Mouse (Mus musculus): ENCODE results near the gene Tmem92. TPM values are rescaled to one million over a fixed set of nuclear protein-coding genes. Genes with fewer than 3 reads are reported as not detected.

Tmem92 gene
- polyA plus RNA-seq, 2 experiments, result not detected

DNA sequence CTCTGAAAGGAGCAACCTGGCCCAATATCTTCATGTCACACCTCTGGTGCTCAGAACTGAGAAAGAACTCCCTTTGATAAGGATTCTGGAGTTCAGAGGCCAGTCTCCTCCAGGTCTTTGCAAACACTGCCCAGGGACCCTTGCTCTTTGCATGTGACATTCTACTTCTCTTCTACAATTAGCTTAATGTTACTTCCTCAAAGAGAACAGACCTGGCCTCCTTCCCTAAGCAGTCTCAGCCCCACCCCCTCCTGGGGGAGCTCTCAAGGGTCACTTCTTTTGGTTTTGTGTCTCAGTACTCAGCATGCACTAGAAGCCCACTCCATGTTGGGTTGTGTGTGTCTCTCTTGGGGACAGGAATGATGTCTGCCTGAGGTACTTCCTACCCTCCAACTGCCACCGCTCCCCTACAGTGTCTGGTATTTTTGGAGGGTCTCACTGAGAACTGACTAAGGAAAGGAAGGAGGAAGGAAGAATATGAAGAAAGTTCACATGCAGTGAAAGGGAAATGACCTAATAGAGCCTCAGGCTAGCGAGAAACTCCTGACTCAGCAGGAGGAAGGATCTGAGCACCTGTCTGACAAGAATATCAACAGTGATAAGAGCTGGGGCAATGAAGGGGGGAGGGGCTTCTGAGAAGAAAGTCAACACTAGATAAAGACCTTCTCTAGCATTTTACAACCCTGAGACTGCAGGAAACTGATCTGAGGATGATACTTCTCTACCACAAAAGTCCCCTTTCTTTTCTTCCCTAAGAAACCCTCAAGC lies 29.4 kb downstream of the Tmem92 start:
- H3K27me3 ChIP-seq (ENCODE audit: control insufficient read depth, insufficient read depth, low read length), result no peaks in the 10 kb centered on the region
- H3K4me1 ChIP-seq (ENCODE audit: control insufficient read depth, insufficient read depth, low read length), result no peaks in the 10 kb centered on the region
- H3K27ac ChIP-seq (replicated peaks; ENCODE audit: low read depth, low read length), result no peak overlapping the region
- 57% methylated on average over 2 of the region's 2 CpGs for WGBS
- no peak overlapping the region for H3K9ac ChIP-seq (ENCODE audit: low read depth, low read length, severe bottlenecking)
- DNase-seq (ENCODE audit: low spot score) (no peak), ATAC-seq (ENCODE audit: low FRiP score, low read depth) (no peak)
- H3K4me3 ChIP-seq (replicated peaks; ENCODE audit: low read length), result no peak overlapping the region
- no peak for TF ChIP-seq POLR2A (IDR thresholded peaks at IDR 0.05; ENCODE audit: borderline replicate concordance, extremely low read depth, insufficient read depth, insufficient read length)
- no peak overlapping the region for H3K4me2 ChIP-seq (replicated peaks; ENCODE audit: low read depth, low read length, severe bottlenecking)
- H3K9me3 ChIP-seq (ENCODE audit: control insufficient read depth, low read length), result no peaks in the 10 kb centered on the region
- no peaks in the 10 kb centered on the region for H3K36me3 ChIP-seq (ENCODE audit: control insufficient read depth, insufficient read depth, low read length)

DNA sequence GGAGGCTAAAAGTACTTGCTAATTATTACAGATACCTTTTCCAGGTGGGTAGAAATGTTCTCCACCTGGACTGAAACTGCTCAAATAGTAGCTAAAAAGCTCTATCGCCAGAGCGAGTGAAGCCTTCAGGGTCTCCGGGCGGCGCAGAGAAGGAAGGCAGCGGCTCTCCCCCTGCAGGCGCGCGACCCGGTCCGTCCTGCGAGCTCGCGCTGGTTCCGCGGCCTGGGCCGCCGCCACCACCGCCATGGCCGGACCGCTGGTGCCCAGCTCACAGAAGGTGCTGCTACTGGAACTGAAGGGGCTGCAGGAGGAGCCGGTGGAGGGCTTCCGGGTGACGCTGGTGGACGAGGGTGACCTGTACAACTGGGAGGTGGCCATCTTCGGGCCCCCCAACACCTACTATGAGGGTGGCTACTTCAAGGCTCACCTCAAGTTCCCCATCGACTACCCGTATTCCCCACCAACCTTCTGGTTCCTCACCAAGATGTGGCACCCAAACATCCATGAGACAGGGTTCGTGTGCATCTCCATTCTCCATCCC lies 40.7 kb downstream of the Tmem92 start, which contains the start of gene Cdc34b:
TSS of gene Cdc34b (plus strand) at position 51 of the 541 bp plus-strand sequence.
- H3K4me3 ChIP-seq (replicated peaks; ENCODE audit: low read length), result no peak within 1 kb of the TSS
- H3K4me2 ChIP-seq (replicated peaks; ENCODE audit: low read depth, low read length, severe bottlenecking), result no peak within 1 kb of the TSS
- H3K27me3 ChIP-seq (ENCODE audit: control insufficient read depth, insufficient read depth, low read length), result no peaks in the 10 kb centered on the region
- ATAC-seq (ENCODE audit: low FRiP score, low read depth), result no peak
- H3K9me3 ChIP-seq (ENCODE audit: control insufficient read depth, low read length), result no peaks in the 10 kb centered on the region
- no peaks in the 10 kb centered on the region for H3K4me1 ChIP-seq (ENCODE audit: control insufficient read depth, insufficient read depth, low read length)
- TF ChIP-seq POLR2A (IDR thresholded peaks at IDR 0.05; ENCODE audit: borderline replicate concordance, extremely low read depth, insufficient read depth, insufficient read length), result no peak
- 85% methylated on average over 25 of the region's 29 CpGs for WGBS
- no peak for DNase-seq (ENCODE audit: low spot score)
- no peaks in the 10 kb centered on the region for H3K36me3 ChIP-seq (ENCODE audit: control insufficient read depth, insufficient read depth, low read length)
- H3K9ac ChIP-seq (ENCODE audit: low read depth, low read length, severe bottlenecking), result no peak within 1 kb of the TSS
- no peak within 1 kb of the TSS for H3K27ac ChIP-seq (replicated peaks; ENCODE audit: low read depth, low read length)

DNA sequence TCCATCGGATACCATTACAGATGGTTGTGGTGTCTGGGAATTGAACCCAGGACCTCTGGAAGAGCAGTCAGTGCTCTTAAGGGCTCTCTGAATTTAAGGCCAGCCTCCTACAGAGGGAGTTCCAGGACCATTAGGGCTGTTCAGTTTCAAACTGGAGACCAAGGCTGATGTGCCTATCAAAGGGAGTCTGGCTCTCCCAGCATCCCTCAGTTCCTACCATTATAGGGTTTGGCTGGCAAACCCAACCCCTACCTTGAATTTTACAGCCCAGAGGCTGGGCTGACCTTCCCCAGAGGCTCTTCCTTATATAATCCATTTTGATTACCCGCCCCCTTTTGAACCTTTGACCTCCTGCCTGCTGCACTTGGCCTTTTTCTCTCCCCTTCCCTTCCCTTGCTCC lies 46.8 kb downstream of the Tmem92 start:
- no peak for TF ChIP-seq POLR2A (IDR thresholded peaks at IDR 0.05; ENCODE audit: borderline replicate concordance, extremely low read depth, insufficient read depth, insufficient read length)
- ATAC-seq (ENCODE audit: low FRiP score, low read depth) (no peak), DNase-seq (ENCODE audit: low spot score) (no peak)
- H3K4me2 ChIP-seq (replicated peaks; ENCODE audit: low read depth, low read length, severe bottlenecking), result no peak overlapping the region
- no peak overlapping the region for H3K4me3 ChIP-seq (replicated peaks; ENCODE audit: low read length)
- H3K27ac ChIP-seq (replicated peaks; ENCODE audit: low read depth, low read length), result no peak overlapping the region
- no peaks in the 10 kb centered on the region for H3K36me3 ChIP-seq (ENCODE audit: control insufficient read depth, insufficient read depth, low read length)
- H3K27me3 ChIP-seq (ENCODE audit: control insufficient read depth, insufficient read depth, low read length), result no peaks in the 10 kb centered on the region
- 71% methylated on average over 2 of the region's 2 CpGs for WGBS
- no peaks in the 10 kb centered on the region for H3K9me3 ChIP-seq (ENCODE audit: control insufficient read depth, low read length)
- H3K4me1 ChIP-seq (ENCODE audit: control insufficient read depth, insufficient read depth, low read length), result no peaks in the 10 kb centered on the region
- H3K9ac ChIP-seq (ENCODE audit: low read depth, low read length, severe bottlenecking), result no peak overlapping the region

DNA sequence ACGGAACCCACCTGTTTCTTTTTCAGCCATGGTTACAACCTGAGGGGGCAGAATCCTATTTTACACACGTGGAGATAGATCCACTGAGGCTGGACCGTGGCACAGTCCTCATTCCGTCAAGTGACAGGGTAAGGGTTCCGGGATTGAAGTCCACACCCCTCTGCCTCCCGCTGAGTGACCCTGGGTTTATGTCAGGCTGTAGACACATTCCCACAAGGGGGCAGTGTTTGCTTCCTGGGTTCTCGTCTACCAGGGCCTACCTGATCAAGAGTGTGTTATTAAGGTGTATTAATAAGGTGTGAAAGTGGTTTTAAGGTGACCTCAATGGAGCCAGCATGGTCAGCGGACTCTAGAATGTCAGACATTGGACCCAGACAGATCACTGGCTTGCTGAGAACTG lies 49.7 kb downstream of the Tmem92 start:
- Histone ChIP-seq H3K4me3 (replicated peaks; ENCODE audit: low read length) (no peak overlapping the region), H3K27ac (replicated peaks; ENCODE audit: low read depth, low read length) (no peak overlapping the region), H3K4me2 (replicated peaks; ENCODE audit: low read depth, low read length, severe bottlenecking) (no peak overlapping the region), H3K36me3 (ENCODE audit: control insufficient read depth, insufficient read depth, low read length) (no peaks in the 10 kb centered on the region), H3K27me3 (ENCODE audit: control insufficient read depth, insufficient read depth, low read length) (no peaks in the 10 kb centered on the region), H3K9me3 (ENCODE audit: control insufficient read depth, low read length) (no peaks in the 10 kb centered on the region), H3K4me1 (ENCODE audit: control insufficient read depth, insufficient read depth, low read length) (no peaks in the 10 kb centered on the region), H3K9ac (ENCODE audit: low read depth, low read length, severe bottlenecking) (no peak overlapping the region)
- 43% methylated on average over 8 of the region's 8 CpGs for WGBS
- DNase-seq (ENCODE audit: low spot score), result no peak
- no peak for TF ChIP-seq POLR2A (IDR thresholded peaks at IDR 0.05; ENCODE audit: borderline replicate concordance, extremely low read depth, insufficient read depth, insufficient read length)
- ATAC-seq (ENCODE audit: low FRiP score, low read depth), result no peak

DNA sequence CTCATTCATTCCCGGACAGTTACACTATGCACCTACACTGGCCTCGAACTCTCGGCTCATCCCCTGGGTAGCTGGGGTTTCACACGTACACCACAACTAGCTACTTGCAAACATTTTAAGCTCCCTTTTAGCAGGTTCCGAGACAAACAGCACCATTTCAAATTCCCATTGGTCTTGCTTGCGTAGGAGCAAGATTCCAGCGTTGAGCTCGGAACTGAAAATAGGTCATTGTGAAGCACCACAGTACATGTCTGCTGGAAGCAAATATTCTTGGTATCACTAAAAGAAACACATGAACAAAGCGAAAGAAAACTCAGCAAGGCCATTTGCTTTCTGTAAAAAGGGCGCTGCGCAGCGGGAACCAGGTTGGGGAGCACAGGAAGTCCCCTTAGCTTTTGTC lies 51.3 kb downstream of the Tmem92 start:
- Histone ChIP-seq H3K9me3 (ENCODE audit: control insufficient read depth, low read length) (no peaks in the 10 kb centered on the region), H3K4me2 (replicated peaks; ENCODE audit: low read depth, low read length, severe bottlenecking) (no peak overlapping the region), H3K36me3 (ENCODE audit: control insufficient read depth, insufficient read depth, low read length) (no peaks in the 10 kb centered on the region), H3K27ac (replicated peaks; ENCODE audit: low read depth, low read length) (no peak overlapping the region), H3K9ac (ENCODE audit: low read depth, low read length, severe bottlenecking) (no peak overlapping the region), H3K27me3 (ENCODE audit: control insufficient read depth, insufficient read depth, low read length) (no peaks in the 10 kb centered on the region), H3K4me3 (replicated peaks; ENCODE audit: low read length) (no peak overlapping the region), H3K4me1 (ENCODE audit: control insufficient read depth, insufficient read depth, low read length) (no peaks in the 10 kb centered on the region)
- ATAC-seq (ENCODE audit: low FRiP score, low read depth) (no peak), DNase-seq (ENCODE audit: low spot score) (no peak)
- WGBS, result 87% methylated on average over 12 of the region's 12 CpGs
- TF ChIP-seq POLR2A (IDR thresholded peaks at IDR 0.05; ENCODE audit: borderline replicate concordance, extremely low read depth, insufficient read depth, insufficient read length), result no peak
